Mouse (Mus musculus) liver, postnatal 0 days (tissue): ENCODE results near the gene Zc2hc1c. TPM values are rescaled to one million over a fixed set of nuclear protein-coding genes. Genes with fewer than 3 reads are reported as not detected.

Experiments
- ATAC-seq: fragments of 200-750 bp; cut with Nextera tagmentation; 2 replicates; pipeline ENCODE4 v1.8.0; 2017; ENCODE audit warnings: mild to moderate bottlenecking, moderate library complexity
- DNase-seq: peaks from one replicate; pipeline ENCODE4 v3.0.0-alpha.2; 2016
- H3K27ac ChIP-seq: fragments of 300-500 bp; sonication (generic); 2 replicates; pipeline ENCODE4 v1.5.1; 2014; ENCODE audit warnings: antibody characterized with exemption, moderate library complexity, mild to moderate bottlenecking, low read depth
- H3K27me3 ChIP-seq: fragments of 300-500 bp; sonication (generic); 2 replicates; pipeline ENCODE4 v1.6.1; 2014; ENCODE audit warnings: low read length, control low read depth, mixed read lengths; ENCODE audit not compliant: insufficient read depth
- H3K36me3 ChIP-seq: fragments of 300-500 bp; sonication (generic); replicated peaks from 2 replicates; pipeline ENCODE4 v1.6.1; 2014; ENCODE audit warnings: mild to moderate bottlenecking, control low read depth, low read length, moderate library complexity, mixed read lengths; ENCODE audit not compliant: insufficient read depth
- H3K4me1 ChIP-seq: fragments of 300-500 bp; sonication (generic); 2 replicates; pipeline ENCODE4 v1.6.1; 2014; ENCODE audit warnings: antibody characterized with exemption, mild to moderate bottlenecking, control low read depth; ENCODE audit not compliant: insufficient read depth
- H3K4me2 ChIP-seq: fragments of 300-500 bp; sonication (generic); 2 replicates; pipeline ENCODE4 v1.6.1; 2014; ENCODE audit warnings: low read depth, mild to moderate bottlenecking, low read length, moderate library complexity, mixed read lengths
- H3K4me3 ChIP-seq: fragments of 300-500 bp; sonication (generic); 2 replicates; pipeline ENCODE4 v1.5.1; 2014; ENCODE audit warnings: low read depth, low read length
- H3K9ac ChIP-seq: fragments of 300-500 bp; sonication (generic); replicated peaks from 2 replicates; pipeline ENCODE4 v1.6.1; 2014; ENCODE audit warnings: mild to moderate bottlenecking, moderate library complexity
- H3K9me3 ChIP-seq: fragments of 300-500 bp; sonication (generic); 2 replicates; pipeline ENCODE4 v1.6.1; 2016; ENCODE audit warnings: mild to moderate bottlenecking, control low read depth, low read length, mixed read lengths
- CTCF ChIP-seq: sonication (generic); IDR thresholded peaks from 2 replicates; pipeline ENCODE4 v1.5.1; 2016; ENCODE audit warnings: antibody characterized with exemption, low read depth
- EP300 ChIP-seq: IDR thresholded peaks from 2 replicates; pipeline ENCODE4 v1.6.1; 2016; ENCODE audit warnings: antibody characterized with exemption, low read depth, mild to moderate bottlenecking
- WGBS: fragments of 180-500 bp; shearing (Covaris S2); extraction: QIAGEN DNeasy Blood & Tissue Kit; methylation state at CpG from one replicate; pipeline ENCODE4 v1.1.7; 2014; ENCODE audit not compliant: insufficient replicate concordance; 5-methylcytosine and 5-hydroxymethylcytosine counted together
- polyA plus RNA-seq: library from polyadenylated mRNA; unstranded; fragments of >200 nt; fragmentation: Nextera tagmentation; extraction: Ambion mirVana; gene quantifications from 2 replicates; pipeline ENCODE4 v1.2.1, GENCODE M21; 2015

The Zc2hc1c gene
- polyA plus RNA-seq, 1 experiment from 2014 or later, result 0.22 TPM

GRCm38 (mm10) chr12:85271843-85272206 is 16.6 kb upstream of the Zc2hc1c start:
- no peak for DNase-seq
- H3K27ac ChIP-seq, result no peak overlapping the region
- no peak for TF ChIP-seq EP300
- no peak for TF ChIP-seq CTCF
- H3K9me3 ChIP-seq, result no peaks in the 10 kb centered on the region
- H3K36me3 ChIP-seq, result peaks cover 9% of the 10 kb centered on the region
- H3K4me2 ChIP-seq, result no peak overlapping the region
- H3K4me3 ChIP-seq, result no peak overlapping the region
- ATAC-seq, result no peak
- no peaks in the 10 kb centered on the region for H3K27me3 ChIP-seq
- peaks cover 6% of the 10 kb centered on the region; the same call in 1 of the 2 replicates for H3K4me1 ChIP-seq
- H3K9ac ChIP-seq, result no peak overlapping the region
- 67% methylated on average over 4 of the region's 4 CpGs for WGBS

GRCm38 (mm10) chr12:85273508-85273907 is 14.9 kb upstream of the Zc2hc1c start:
- DNase-seq, result no peak
- Histone ChIP-seq H3K27ac (no peak overlapping the region), H3K36me3 (peaks cover 14% of the 10 kb centered on the region), H3K9ac (no peak overlapping the region), H3K27me3 (no peaks in the 10 kb centered on the region), H3K4me2 (no peak overlapping the region), H3K9me3 (no peaks in the 10 kb centered on the region), H3K4me1 (peaks cover 6% of the 10 kb centered on the region), H3K4me3 (no peak overlapping the region)
- TF ChIP-seq CTCF (no peak), EP300 (no peak)
- 67% methylated on average over 10 of the region's 10 CpGs for WGBS
- no peak for ATAC-seq

- H3K27ac ChIP-seq, result no peak overlapping the region
- ATAC-seq (no peak), DNase-seq (no peak)
- WGBS, result 84% methylated on average over 5 of the region's 5 CpGs
- no peak overlapping the region for H3K9ac ChIP-seq
- H3K36me3 ChIP-seq, result peaks cover 14% of the 10 kb centered on the region
- H3K4me3 ChIP-seq, result no peak overlapping the region
- no peak for TF ChIP-seq EP300
- no peak for TF ChIP-seq CTCF
- H3K4me2 ChIP-seq, result no peak overlapping the region
- no peaks in the 10 kb centered on the region for H3K27me3 ChIP-seq
- H3K4me1 ChIP-seq, result peaks cover 9% of the 10 kb centered on the region
- no peaks in the 10 kb centered on the region for H3K9me3 ChIP-seq
Observed at GRCm38 (mm10) chr12:85276273-85276672, 12.1 kb upstream of the Zc2hc1c start.

GRCm38 (mm10) chr12:85278919-85279318 is 9.5 kb upstream of the Zc2hc1c start:
- 65% methylated on average over 10 of the region's 10 CpGs for WGBS
- H3K27ac ChIP-seq, result no peak overlapping the region
- ATAC-seq (peak; percentile 50), DNase-seq (peak; percentile 29)
- H3K9ac ChIP-seq, result no peak overlapping the region
- TF ChIP-seq CTCF, result peak; percentile 55
- TF ChIP-seq EP300, result peak; percentile 42; the same call in 1 of the 2 replicates
- H3K36me3 ChIP-seq, result peaks cover 14% of the 10 kb centered on the region
- no peaks in the 10 kb centered on the region for H3K9me3 ChIP-seq
- H3K4me3 ChIP-seq, result peak overlapping the region; percentile 94; the same call in 1 of the 2 replicates
- H3K27me3 ChIP-seq, result no peaks in the 10 kb centered on the region
- H3K4me1 ChIP-seq, result peaks cover 9% of the 10 kb centered on the region
- H3K4me2 ChIP-seq, result peak overlapping the region; percentile 98

GRCm38 (mm10) chr12:85279396-85280080 is 8.9 kb upstream of the Zc2hc1c start:
- ATAC-seq, result peak; percentile 53
- H3K27me3 ChIP-seq, result no peaks in the 10 kb centered on the region
- 6% methylated on average over 10 of the region's 10 CpGs for WGBS
- H3K4me1 ChIP-seq, result peaks cover 9% of the 10 kb centered on the region
- H3K9me3 ChIP-seq, result no peaks in the 10 kb centered on the region
- H3K4me2 ChIP-seq, result peak overlapping the region; percentile 98
- H3K36me3 ChIP-seq, result peaks cover 13% of the 10 kb centered on the region
- peak overlapping the region; percentile 94 for H3K4me3 ChIP-seq
- TF ChIP-seq CTCF (no peak), EP300 (0 out of 2 replicates have a peak, but pooled peaks have one; percentile 31)
- DNase-seq, result no peak
- peak overlapping the region; percentile 92 for H3K9ac ChIP-seq
- peak overlapping the region; percentile 90 for H3K27ac ChIP-seq

- ATAC-seq, result peak; percentile 94
- peak overlapping the region; percentile 94 for H3K4me3 ChIP-seq
- H3K27me3 ChIP-seq, result no peaks in the 10 kb centered on the region
- DNase-seq, result peak; percentile 97
- TF ChIP-seq EP300 (peak; percentile 72; the same call in 1 of the 2 replicates), CTCF (no peak)
- peak overlapping the region; percentile 92 for H3K9ac ChIP-seq
- H3K27ac ChIP-seq, result peak overlapping the region; percentile 90
- H3K4me1 ChIP-seq, result peaks cover 9% of the 10 kb centered on the region
- peak overlapping the region; percentile 98 for H3K4me2 ChIP-seq
- no peaks in the 10 kb centered on the region for H3K9me3 ChIP-seq
- peaks cover 7% of the 10 kb centered on the region for H3K36me3 ChIP-seq
- WGBS, result 0% methylated on average over 31 of the region's 31 CpGs
Observed at GRCm38 (mm10) chr12:85280105-85280844, 8.1 kb upstream of the Zc2hc1c start.
